Mouse (Mus musculus) midbrain, embryonic 16.5 days (tissue): ENCODE data around the gene F12. TPM values are rescaled to one million over a fixed set of nuclear protein-coding genes. Genes with fewer than 3 reads are reported as not detected.
A peak's percentile ranks its signal among the peaks of the same experiment; 100 is the strongest.

ENCODE experiments used
- ATAC-seq: fragments of 200-750 bp; cut with Nextera tagmentation; 2 replicates; pipeline ENCODE4 v1.8.0; 2017; ENCODE audit warnings: moderate TSS enrichment
- H3K27ac ChIP-seq: fragments of 300-500 bp; sonication (generic); 2 replicates; pipeline ENCODE4 v1.5.1; 2014; ENCODE audit warnings: mild to moderate bottlenecking, low read length, mixed read lengths
- H3K27me3 ChIP-seq: fragments of 300-500 bp; sonication (generic); 2 replicates; pipeline ENCODE4 v1.6.1; 2014; ENCODE audit warnings: low read depth, low read length, mixed read lengths; ENCODE audit not compliant: control insufficient read depth, insufficient read depth
- H3K36me3 ChIP-seq: fragments of 300-500 bp; sonication (generic); 2 replicates; pipeline ENCODE4 v1.6.1; 2014; ENCODE audit warnings: mild to moderate bottlenecking, low read length, moderate library complexity, mixed read lengths; ENCODE audit not compliant: control insufficient read depth, insufficient read depth
- H3K4me1 ChIP-seq: fragments of 300-500 bp; sonication (generic); 2 replicates; pipeline ENCODE4 v1.6.1; 2014; ENCODE audit warnings: mild to moderate bottlenecking, low read length, mixed read lengths; ENCODE audit not compliant: control insufficient read depth, insufficient read depth
- H3K4me2 ChIP-seq: fragments of 300-500 bp; sonication (generic); 2 replicates; pipeline ENCODE4 v1.6.1; 2014; ENCODE audit warnings: mild to moderate bottlenecking, low read length, mixed read lengths
- H3K4me3 ChIP-seq: fragments of 300-500 bp; sonication (generic); 2 replicates; pipeline ENCODE4 v1.5.1; 2014; ENCODE audit warnings: low read depth, mild to moderate bottlenecking, low read length, moderate library complexity, mixed read lengths
- H3K9ac ChIP-seq: fragments of 300-500 bp; sonication (generic); 2 replicates; pipeline ENCODE4 v1.6.1; 2014; ENCODE audit warnings: low read depth, low read length, mixed read lengths
- H3K9me3 ChIP-seq: fragments of 300-500 bp; sonication (generic); replicated peaks from 2 replicates; pipeline ENCODE4 v1.6.1; 2014; ENCODE audit warnings: mild to moderate bottlenecking, low read length, mixed read lengths; ENCODE audit not compliant: control insufficient read depth, poor library complexity, severe bottlenecking
- WGBS: fragments of 180-500 bp; shearing (Covaris S2); extraction: QIAGEN DNeasy Blood & Tissue Kit; methylation state at CpG from one replicate; pipeline ENCODE4 v1.1.7; 2014; 5-methylcytosine and 5-hydroxymethylcytosine counted together
- polyA plus RNA-seq: library from polyadenylated mRNA; unstranded; fragments of >200 nt; fragmentation: Nextera tagmentation; extraction: Ambion mirVana; gene quantifications from 2 replicates; pipeline ENCODE4 v1.2.1, GENCODE M21; 2015

F12 gene
- polyA plus RNA-seq, 1 experiment from 2014 or later: 0.31 TPM

- Histone ChIP-seq H3K27ac (no peak overlapping the region), H3K9ac (no peak overlapping the region), H3K4me1 (peaks cover 6% of the 10 kb centered on the region; the same call in 1 of the 2 replicates), H3K9me3 (no peaks in the 10 kb centered on the region), H3K4me2 (no peak overlapping the region), H3K27me3 (no peaks in the 10 kb centered on the region; the same call in 1 of the 2 replicates), H3K4me3 (no peak overlapping the region), H3K36me3 (no peaks in the 10 kb centered on the region)
- ATAC-seq: no peak
- 87% methylated on average over 19 of the region's 19 CpGs for WGBS
Measured at GRCm38 (mm10) chr13:55408546-55409120, 18.0 kb downstream of the F12 start.

GRCm38 (mm10) chr13:55407341-55407740 is 19.3 kb downstream of the F12 start:
- 87% methylated on average over 4 of the region's 4 CpGs for WGBS
- no peak overlapping the region for H3K4me3 ChIP-seq
- H3K9ac ChIP-seq: no peak overlapping the region
- H3K36me3 ChIP-seq: no peaks in the 10 kb centered on the region
- no peak for ATAC-seq
- H3K4me1 ChIP-seq: peaks cover 6% of the 10 kb centered on the region; the same call in 1 of the 2 replicates
- H3K4me2 ChIP-seq: no peak overlapping the region
- no peak overlapping the region for H3K27ac ChIP-seq
- H3K27me3 ChIP-seq: no peaks in the 10 kb centered on the region
- no peaks in the 10 kb centered on the region for H3K9me3 ChIP-seq

GRCm38 (mm10) chr13:55405783-55406390 is 20.7 kb downstream of the F12 start:
- Histone ChIP-seq H3K27ac (peak overlapping the region; percentile 78), H3K4me3 (no peak overlapping the region), H3K4me2 (peak overlapping the region; percentile 31), H3K36me3 (no peaks in the 10 kb centered on the region), H3K9me3 (no peaks in the 10 kb centered on the region), H3K4me1 (peaks cover 6% of the 10 kb centered on the region; the same call in 1 of the 2 replicates), H3K27me3 (no peaks in the 10 kb centered on the region), H3K9ac (peak overlapping the region; percentile 49)
- WGBS: 46% methylated on average over 13 of the region's 13 CpGs
- peak; percentile 53 for ATAC-seq

- Histone ChIP-seq H3K4me1 (peaks cover 6% of the 10 kb centered on the region; the same call in 1 of the 2 replicates), H3K9ac (peak overlapping the region; percentile 49), H3K4me2 (peak overlapping the region; percentile 31), H3K36me3 (no peaks in the 10 kb centered on the region), H3K9me3 (no peaks in the 10 kb centered on the region), H3K27ac (peak overlapping the region; percentile 78), H3K4me3 (no peak overlapping the region), H3K27me3 (no peaks in the 10 kb centered on the region)
- 10% methylated on average over 11 of the region's 11 CpGs for WGBS
- peak; percentile 94 for ATAC-seq
Measured at GRCm38 (mm10) chr13:55404853-55405782, 21.5 kb downstream of the F12 start.

GRCm38 (mm10) chr13:55403935-55404852 is 22.4 kb downstream of the F12 start:
- peaks cover 6% of the 10 kb centered on the region; the same call in 1 of the 2 replicates for H3K4me1 ChIP-seq
- WGBS: 66% methylated on average over 15 of the region's 15 CpGs
- no peaks in the 10 kb centered on the region for H3K9me3 ChIP-seq
- H3K9ac ChIP-seq: no peak overlapping the region
- no peak for ATAC-seq
- H3K27ac ChIP-seq: no peak overlapping the region
- no peak overlapping the region for H3K4me3 ChIP-seq
- no peaks in the 10 kb centered on the region for H3K36me3 ChIP-seq
- no peak overlapping the region for H3K4me2 ChIP-seq
- no peaks in the 10 kb centered on the region for H3K27me3 ChIP-seq

GRCm38 (mm10) chr13:55403266-55403665 is 23.3 kb downstream of the F12 start:
- ATAC-seq: no peak
- no peak overlapping the region for H3K9ac ChIP-seq
- no peaks in the 10 kb centered on the region for H3K36me3 ChIP-seq
- no peak overlapping the region for H3K27ac ChIP-seq
- no peaks in the 10 kb centered on the region for H3K9me3 ChIP-seq
- WGBS: 63% methylated on average over 7 of the region's 7 CpGs
- peaks cover 6% of the 10 kb centered on the region; the same call in 1 of the 2 replicates for H3K4me1 ChIP-seq
- H3K4me2 ChIP-seq: no peak overlapping the region
- no peaks in the 10 kb centered on the region for H3K27me3 ChIP-seq
- no peak overlapping the region for H3K4me3 ChIP-seq

GRCm38 (mm10) chr13:55400039-55400346 is 26.6 kb downstream of the F12 start:
- no peak overlapping the region for H3K9ac ChIP-seq
- H3K4me2 ChIP-seq: no peak overlapping the region
- H3K9me3 ChIP-seq: no peaks in the 10 kb centered on the region
- WGBS: 97% methylated on average over 1 of the region's 1 CpGs
- no peaks in the 10 kb centered on the region for H3K27me3 ChIP-seq
- no peak for ATAC-seq
- no peaks in the 10 kb centered on the region for H3K4me1 ChIP-seq
- H3K27ac ChIP-seq: no peak overlapping the region
- no peaks in the 10 kb centered on the region for H3K36me3 ChIP-seq
- H3K4me3 ChIP-seq: no peak overlapping the region

- no peak overlapping the region for H3K4me3 ChIP-seq
- no peaks in the 10 kb centered on the region for H3K36me3 ChIP-seq
- no peak overlapping the region for H3K9ac ChIP-seq
- H3K27ac ChIP-seq: no peak overlapping the region
- no peak overlapping the region for H3K4me2 ChIP-seq
- no peak for ATAC-seq
- no peaks in the 10 kb centered on the region for H3K9me3 ChIP-seq
- 62% methylated on average over 5 of the region's 5 CpGs for WGBS
- no peaks in the 10 kb centered on the region for H3K4me1 ChIP-seq
- H3K27me3 ChIP-seq: no peaks in the 10 kb centered on the region
Measured at GRCm38 (mm10) chr13:55399300-55400038, 27.1 kb downstream of the F12 start.
